Mouse (Mus musculus) heart, embryonic 13.5 days (tissue): ENCODE data around the gene Dntt. TPM values are rescaled to one million over a fixed set of nuclear protein-coding genes. Genes with fewer than 3 reads are reported as not detected.

Experiments used
- ATAC-seq: fragments of 200-750 bp; cut with Nextera tagmentation; 2 replicates; pipeline ENCODE4 v1.8.0; 2017; ENCODE audit warnings: moderate TSS enrichment; ENCODE audit not compliant: insufficient number of reproducible peaks, low FRiP score, low TSS enrichment; ENCODE audit errors: extremely low read depth
- H3K27ac ChIP-seq: fragments of 300-500 bp; sonication (generic); replicated peaks from 2 replicates; pipeline ENCODE4 v1.5.1; 2015; ENCODE audit warnings: moderate library complexity, mild to moderate bottlenecking, inconsistent platforms
- H3K27me3 ChIP-seq: fragments of 300-500 bp; sonication (generic); replicated peaks from 2 replicates; pipeline ENCODE4 v1.6.1; 2015; ENCODE audit warnings: mild to moderate bottlenecking, inconsistent platforms
- H3K36me3 ChIP-seq: fragments of 300-500 bp; sonication (generic); 2 replicates; pipeline ENCODE4 v1.6.1; 2015; ENCODE audit warnings: mild to moderate bottlenecking, inconsistent platforms
- H3K4me1 ChIP-seq: fragments of 300-500 bp; sonication (generic); 2 replicates; pipeline ENCODE4 v1.6.1; 2015; ENCODE audit warnings: inconsistent platforms
- H3K4me2 ChIP-seq: fragments of 300-500 bp; sonication (generic); 2 replicates; pipeline ENCODE4 v1.6.1; 2015; ENCODE audit warnings: inconsistent platforms, mild to moderate bottlenecking, moderate library complexity
- H3K4me3 ChIP-seq: fragments of 300-500 bp; sonication (generic); 2 replicates; pipeline ENCODE4 v1.5.1; 2015; ENCODE audit warnings: moderate library complexity, mild to moderate bottlenecking, inconsistent platforms
- H3K9ac ChIP-seq: fragments of 300-500 bp; sonication (generic); 2 replicates; pipeline ENCODE4 v1.6.1; 2015; ENCODE audit warnings: inconsistent platforms, mild to moderate bottlenecking, moderate library complexity
- H3K9me3 ChIP-seq: fragments of 300-500 bp; sonication (generic); 2 replicates; pipeline ENCODE4 v1.6.1; 2016; ENCODE audit warnings: inconsistent platforms
- WGBS: fragments of 180-500 bp; shearing (Covaris S2); methylation state at CpG from one replicate; pipeline ENCODE4 v1.1.7; 2015; ENCODE audit warnings: mixed read lengths; 5-methylcytosine and 5-hydroxymethylcytosine counted together
- polyA plus RNA-seq: library from polyadenylated mRNA; unstranded; fragments of >200 nt; fragmentation: Nextera tagmentation; extraction: Ambion mirVana; gene quantifications from 2 replicates; pipeline ENCODE4 v1.2.1, GENCODE M21; 2015

Gene Dntt
- polyA plus RNA-seq, 1 experiment from 2014 or later, result not detected

DNA sequence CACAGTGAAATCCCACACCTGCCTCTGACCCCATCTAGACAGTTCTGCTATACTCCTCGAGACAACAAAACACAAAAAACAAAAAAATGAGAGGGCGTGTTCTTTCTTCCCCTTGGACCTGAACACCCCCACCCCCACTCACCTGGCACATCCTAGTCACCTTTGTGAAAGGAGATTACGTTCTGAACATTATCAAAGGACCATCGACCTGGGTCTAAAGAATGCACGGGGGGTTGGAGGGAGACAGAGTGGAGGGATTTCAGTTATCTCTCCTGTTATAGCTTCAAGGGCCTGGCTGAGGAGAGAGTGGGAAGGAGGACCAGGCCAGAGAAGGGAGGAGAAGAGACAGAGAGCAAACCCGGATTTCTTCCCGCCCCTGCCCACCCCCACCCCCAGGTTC is 34.2 kb upstream of the Dntt start:
- Histone ChIP-seq H3K4me3 (no peak overlapping the region), H3K9me3 (no peaks in the 10 kb centered on the region), H3K36me3 (no peaks in the 10 kb centered on the region), H3K9ac (no peak overlapping the region), H3K4me2 (no peak overlapping the region), H3K4me1 (no peaks in the 10 kb centered on the region), H3K27me3 (peaks cover 3% of the 10 kb centered on the region; the same call in 1 of the 2 replicates), H3K27ac (no peak overlapping the region)
- ATAC-seq, result no peak
- 45% methylated on average over 7 of the region's 7 CpGs for WGBS

DNA sequence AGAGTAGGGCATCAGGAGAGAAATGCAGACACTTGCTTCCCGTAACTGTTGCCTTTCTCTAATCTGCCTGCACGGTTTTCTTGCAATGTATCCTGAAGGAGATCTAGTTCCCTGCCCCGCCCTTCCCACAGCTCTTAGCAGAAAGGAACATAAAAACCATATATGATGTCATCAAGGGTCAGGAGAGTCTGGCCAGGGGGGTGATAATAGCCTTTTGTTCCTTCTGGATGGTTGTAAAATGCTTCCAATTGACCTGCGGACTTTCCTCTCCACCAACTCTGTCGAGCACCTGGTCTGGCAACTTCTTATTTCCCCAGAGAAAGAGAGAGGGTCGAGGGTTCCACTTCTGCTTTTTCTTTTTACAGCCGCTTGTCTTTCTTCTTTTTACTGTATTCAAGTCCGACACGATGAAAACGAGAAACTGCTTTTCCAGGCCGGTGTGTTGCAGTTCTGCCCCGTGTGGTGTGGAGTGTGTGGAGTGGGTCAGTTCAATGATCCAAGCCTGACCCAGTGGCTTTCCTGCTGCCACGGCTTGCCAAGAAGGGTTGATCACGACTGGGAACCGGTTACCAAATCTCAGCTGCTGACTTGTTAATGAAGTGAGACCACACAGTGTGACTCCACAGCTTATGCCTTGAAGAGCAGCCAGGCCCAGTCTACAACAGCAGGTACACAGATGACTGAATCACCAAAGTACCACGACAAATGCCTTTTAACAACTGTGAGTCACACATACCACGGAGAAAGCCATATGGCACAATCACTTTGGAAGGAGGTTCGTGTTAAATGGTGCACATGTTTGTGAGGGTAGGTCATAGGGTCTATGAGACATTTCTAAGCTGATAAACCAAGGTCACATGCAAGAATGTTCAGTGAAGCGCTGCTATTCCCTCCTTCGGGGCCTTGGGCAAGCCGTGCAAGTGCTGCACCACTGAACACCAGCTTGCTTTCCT is 33.4 kb upstream of the Dntt start:
- Histone ChIP-seq H3K9ac (no peak overlapping the region), H3K4me1 (no peaks in the 10 kb centered on the region), H3K27me3 (peaks cover 3% of the 10 kb centered on the region; the same call in 1 of the 2 replicates), H3K4me2 (no peak overlapping the region), H3K4me3 (no peak overlapping the region), H3K27ac (no peak overlapping the region), H3K9me3 (no peaks in the 10 kb centered on the region), H3K36me3 (no peaks in the 10 kb centered on the region)
- 50% methylated on average over 21 of the region's 21 CpGs for WGBS
- ATAC-seq, result no peak

DNA sequence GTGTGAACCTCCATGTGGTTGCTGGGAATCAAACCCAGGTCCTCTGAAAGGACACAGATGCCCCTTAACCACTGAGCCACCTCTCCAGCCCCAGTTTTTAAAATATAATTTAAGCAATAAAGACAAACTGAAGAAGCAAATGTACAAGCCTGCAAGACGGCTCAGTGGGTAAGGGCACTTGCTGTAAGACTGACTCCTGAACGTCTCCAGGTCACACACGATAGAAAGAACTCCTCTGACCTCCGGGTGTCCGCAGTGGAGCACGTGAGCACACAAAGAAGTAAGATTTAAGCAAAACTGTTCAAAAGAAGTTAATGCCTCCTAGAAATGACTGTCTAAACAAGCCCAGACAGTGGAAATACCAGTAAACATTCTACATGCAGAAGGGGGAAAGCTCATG is 32.4 kb upstream of the Dntt start:
- ATAC-seq, result no peak
- WGBS, result 80% methylated on average over 6 of the region's 6 CpGs

GRCm38 (mm10) chr19:40998469-40999170 is 30.5 kb upstream of the Dntt start:
- H3K4me2 ChIP-seq, result no peak overlapping the region
- H3K9me3 ChIP-seq, result no peaks in the 10 kb centered on the region
- ATAC-seq, result no peak
- H3K9ac ChIP-seq, result no peak overlapping the region
- 61% methylated on average over 5 of the region's 5 CpGs for WGBS
- no peak overlapping the region for H3K4me3 ChIP-seq
- peaks cover 3% of the 10 kb centered on the region; the same call in 1 of the 2 replicates for H3K27me3 ChIP-seq
- no peaks in the 10 kb centered on the region for H3K4me1 ChIP-seq
- no peak overlapping the region for H3K27ac ChIP-seq
- H3K36me3 ChIP-seq, result no peaks in the 10 kb centered on the region

More for the DNA sequence above, 32.4 kb upstream of the Dntt start:
- peaks cover 3% of the 10 kb centered on the region; the same call in 1 of the 2 replicates for H3K27me3 ChIP-seq
- H3K4me1 ChIP-seq, result no peaks in the 10 kb centered on the region
- no peak overlapping the region for H3K4me3 ChIP-seq
- no peak overlapping the region for H3K27ac ChIP-seq
- no peaks in the 10 kb centered on the region for H3K36me3 ChIP-seq
- H3K9ac ChIP-seq, result no peak overlapping the region
- H3K9me3 ChIP-seq, result no peaks in the 10 kb centered on the region
- H3K4me2 ChIP-seq, result no peak overlapping the region

- H3K27me3 ChIP-seq, result 0 out of 2 replicates have a peak, but pooled peaks cover 3% of the 10 kb centered on the region
- H3K27ac ChIP-seq, result no peak overlapping the region
- ATAC-seq, result no peak
- H3K9me3 ChIP-seq, result no peaks in the 10 kb centered on the region
- no peak overlapping the region for H3K4me3 ChIP-seq
- H3K9ac ChIP-seq, result no peak overlapping the region
- 43% methylated on average over 3 of the region's 3 CpGs for WGBS
- H3K36me3 ChIP-seq, result no peaks in the 10 kb centered on the region
- no peak overlapping the region for H3K4me2 ChIP-seq
- no peaks in the 10 kb centered on the region for H3K4me1 ChIP-seq
Measured at GRCm38 (mm10) chr19:40999569-40999968, 29.5 kb upstream of the Dntt start.

GRCm38 (mm10) chr19:41003694-41004315 is 25.3 kb upstream of the Dntt start:
- 78% methylated on average over 3 of the region's 3 CpGs for WGBS
- H3K4me2 ChIP-seq, result no peak overlapping the region
- H3K9me3 ChIP-seq, result no peaks in the 10 kb centered on the region
- no peak overlapping the region for H3K27ac ChIP-seq
- no peak overlapping the region for H3K4me3 ChIP-seq
- no peak overlapping the region for H3K9ac ChIP-seq
- H3K27me3 ChIP-seq, result no peaks in the 10 kb centered on the region
- no peaks in the 10 kb centered on the region for H3K36me3 ChIP-seq
- no peak for ATAC-seq
- H3K4me1 ChIP-seq, result no peaks in the 10 kb centered on the region

- Histone ChIP-seq H3K27ac (no peak overlapping the region), H3K4me3 (no peak overlapping the region), H3K4me1 (no peaks in the 10 kb centered on the region), H3K36me3 (no peaks in the 10 kb centered on the region), H3K4me2 (no peak overlapping the region), H3K9me3 (no peaks in the 10 kb centered on the region), H3K27me3 (peaks cover 7% of the 10 kb centered on the region; the same call in 1 of the 2 replicates), H3K9ac (no peak overlapping the region)
- WGBS, result 19% methylated on average over 4 of the region's 4 CpGs
- no peak for ATAC-seq
Measured at GRCm38 (mm10) chr19:41006621-41007020, 22.5 kb upstream of the Dntt start.

DNA sequence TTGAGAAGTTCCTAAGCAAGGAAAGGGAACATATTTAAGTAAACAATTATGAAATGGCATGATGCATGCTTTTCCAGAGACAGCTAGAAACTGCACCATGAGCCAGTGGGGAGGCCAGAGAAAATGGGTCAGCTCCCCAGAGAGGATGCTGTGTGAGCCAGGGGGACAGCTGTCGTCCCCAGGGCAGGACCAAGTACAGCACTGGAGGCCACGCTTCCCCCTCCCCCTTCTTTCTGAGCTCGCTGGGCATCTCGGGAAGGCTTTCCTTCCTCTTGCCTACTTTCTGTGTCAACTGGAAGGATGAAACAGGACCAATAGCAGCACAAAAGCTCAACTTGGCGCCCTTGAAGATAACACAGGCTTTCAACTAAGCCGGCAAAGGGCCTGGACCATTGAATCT is 21.7 kb upstream of the Dntt start:
- Histone ChIP-seq H3K36me3 (no peaks in the 10 kb centered on the region), H3K4me2 (no peak overlapping the region), H3K27me3 (peaks cover 13% of the 10 kb centered on the region; the same call in 1 of the 2 replicates), H3K9me3 (no peaks in the 10 kb centered on the region), H3K27ac (no peak overlapping the region), H3K4me1 (peaks cover 5% of the 10 kb centered on the region; the same call in 1 of the 2 replicates), H3K9ac (no peak overlapping the region), H3K4me3 (no peak overlapping the region)
- ATAC-seq, result no peak
- WGBS, result 30% methylated on average over 6 of the region's 6 CpGs

GRCm38 (mm10) chr19:41007733-41008132 is 21.3 kb upstream of the Dntt start:
- 61% methylated on average over 4 of the region's 4 CpGs for WGBS
- H3K9me3 ChIP-seq, result no peaks in the 10 kb centered on the region
- H3K27me3 ChIP-seq, result peaks cover 15% of the 10 kb centered on the region
- no peak overlapping the region for H3K9ac ChIP-seq
- peaks cover 5% of the 10 kb centered on the region; the same call in 1 of the 2 replicates for H3K4me1 ChIP-seq
- no peak for ATAC-seq
- no peak overlapping the region for H3K27ac ChIP-seq
- H3K4me2 ChIP-seq, result no peak overlapping the region
- no peaks in the 10 kb centered on the region for H3K36me3 ChIP-seq
- no peak overlapping the region for H3K4me3 ChIP-seq

- Histone ChIP-seq H3K4me1 (peaks cover 9% of the 10 kb centered on the region; the same call in 1 of the 2 replicates), H3K36me3 (no peaks in the 10 kb centered on the region), H3K27ac (no peak overlapping the region), H3K9me3 (no peaks in the 10 kb centered on the region), H3K9ac (no peak overlapping the region), H3K27me3 (peaks cover 26% of the 10 kb centered on the region), H3K4me2 (no peak overlapping the region), H3K4me3 (no peak overlapping the region)
- ATAC-seq, result no peak
- WGBS, result 82% methylated on average over 5 of the region's 5 CpGs
Measured at GRCm38 (mm10) chr19:41008674-41009395, 20.2 kb upstream of the Dntt start.
